Mouse (Mus musculus): ENCODE data around the gene Ucp3. TPM values are rescaled to one million over a fixed set of nuclear protein-coding genes. Genes with fewer than 3 reads are reported as not detected.
A peak's percentile ranks its signal among the peaks of the same experiment; 100 is the strongest.

Gene Ucp3
- total RNA-seq, 2 experiments from 2014 or later: 141 to 174 TPM

- peak overlapping the region; percentile 68 for H3K27ac ChIP-seq
Observed at GRCm38 (mm10) chr7:100496371-100496770, 23.6 kb downstream of the Ucp3 start.

GRCm38 (mm10) chr7:100496791-100497190 is 24.0 kb downstream of the Ucp3 start:
- Histone ChIP-seq H3K27ac (peak overlapping the region; percentile 68; the same call in 1 of the 2 replicates), H3K4me3 (peak overlapping the region; percentile 78)
- intact Hi-C loops (cut with DNase I): no loop called here
- DNase-seq: no peak
- TF ChIP-seq CTCF (IDR thresholded peaks at IDR 0.05): no peak

More at GRCm38 (mm10) chr7:100496371-100496770, 23.6 kb downstream of the Ucp3 start:
- no peak for TF ChIP-seq CTCF (IDR thresholded peaks at IDR 0.05)
- peak overlapping the region; percentile 78 for H3K4me3 ChIP-seq
- intact Hi-C loops (cut with DNase I): no loop called here
- no peak for DNase-seq

- TF ChIP-seq CTCF (IDR thresholded peaks at IDR 0.05): no peak
- intact Hi-C loops (cut with DNase I): no loop called here
- H3K4me3 ChIP-seq: no peak overlapping the region
Observed at GRCm38 (mm10) chr7:100497402-100497801, 24.6 kb downstream of the Ucp3 start.

GRCm38 (mm10) chr7:100497982-100498381 is 25.2 kb downstream of the Ucp3 start:
- no peak overlapping the region for H3K27ac ChIP-seq
- intact Hi-C loops (cut with DNase I): no loop called here
- H3K4me3 ChIP-seq: no peak overlapping the region
- DNase-seq: no peak
- no peak for TF ChIP-seq CTCF (IDR thresholded peaks at IDR 0.05)

More at GRCm38 (mm10) chr7:100497402-100497801, 24.6 kb downstream of the Ucp3 start:
- H3K27ac ChIP-seq: no peak overlapping the region
- no peak for DNase-seq

GRCm38 (mm10) chr7:100499465-100499864 is 26.7 kb downstream of the Ucp3 start:
- Histone ChIP-seq H3K4me3 (no peak overlapping the region), H3K27ac (no peak overlapping the region)
- intact Hi-C loops (cut with DNase I): no loop called here
- TF ChIP-seq CTCF (IDR thresholded peaks at IDR 0.05): no peak
- no peak for DNase-seq

- intact Hi-C loops (cut with DNase I): no loop called here
- Histone ChIP-seq H3K27ac (no peak overlapping the region), H3K4me3 (no peak overlapping the region)
- TF ChIP-seq CTCF (IDR thresholded peaks at IDR 0.05): no peak
- DNase-seq: no peak
Observed at GRCm38 (mm10) chr7:100500276-100500977, 27.6 kb downstream of the Ucp3 start.

GRCm38 (mm10) chr7:100501027-100501843 is 28.4 kb downstream of the Ucp3 start:
- no peak for TF ChIP-seq CTCF (IDR thresholded peaks at IDR 0.05)
- DNase-seq: no peak
- H3K27ac ChIP-seq: no peak overlapping the region
- no peak overlapping the region for H3K4me3 ChIP-seq
- intact Hi-C loops (cut with DNase I): no loop called here

GRCm38 (mm10) chr7:100501844-100502373 is 29.1 kb downstream of the Ucp3 start:
- intact Hi-C loops (cut with DNase I): no loop called here
- no peak for TF ChIP-seq CTCF (IDR thresholded peaks at IDR 0.05)
- no peak for DNase-seq
- no peak overlapping the region for H3K4me3 ChIP-seq
- H3K27ac ChIP-seq: no peak overlapping the region

- no peak overlapping the region for H3K27ac ChIP-seq
- TF ChIP-seq CTCF (IDR thresholded peaks at IDR 0.05): no peak
- intact Hi-C loops (cut with DNase I): no loop called here
- H3K4me3 ChIP-seq: no peak overlapping the region
- DNase-seq: no peak
Observed at GRCm38 (mm10) chr7:100502374-100502922, 29.7 kb downstream of the Ucp3 start.

- no peak overlapping the region for H3K4me3 ChIP-seq
- H3K27ac ChIP-seq: no peak overlapping the region
- intact Hi-C loops (cut with DNase I): no loop called here
- TF ChIP-seq CTCF (IDR thresholded peaks at IDR 0.05): no peak
- DNase-seq: no peak
Observed at GRCm38 (mm10) chr7:100503076-100503475, 30.3 kb downstream of the Ucp3 start.

- no peak overlapping the region for H3K4me3 ChIP-seq
- DNase-seq: peak; percentile 10
- intact Hi-C loops (cut with DNase I): no loop called here
- H3K27ac ChIP-seq: no peak overlapping the region
- TF ChIP-seq CTCF (IDR thresholded peaks at IDR 0.05): no peak
Observed at GRCm38 (mm10) chr7:100504740-100505487, 32.1 kb downstream of the Ucp3 start.

GRCm38 (mm10) chr7:100506494-100506893 is 33.7 kb downstream of the Ucp3 start:
- intact Hi-C loops (cut with DNase I): no loop called here
- Histone ChIP-seq H3K4me3 (no peak overlapping the region), H3K27ac (no peak overlapping the region)
- DNase-seq: peak; percentile 10
- TF ChIP-seq CTCF (IDR thresholded peaks at IDR 0.05): no peak
